Mouse (Mus musculus): ENCODE measurements at regions not wholly inside any gene's neighbourhood (a gene's known extent, or its start where the extent isn't known, plus 50 kb on each side); places are given as distances from the start of the nearest gene placed in this dataset.

GRCm38 (mm10) chr2:34065090-34065489 lies 177.3 kb upstream of the Mvb12b start:
- TF ChIP-seq CTCF (conservative IDR thresholded peaks at IDR 0.05; ENCODE audit: insufficient read depth, insufficient read length, low read depth, low read length) (no peak), POLR2A (IDR thresholded peaks at IDR 0.05; ENCODE audit: low read depth, low read length) (no peak)
